Mouse (Mus musculus): Measurements from ENCODE around the gene Serpinb1b. TPM values are rescaled to one million over a fixed set of nuclear protein-coding genes. Genes with fewer than 3 reads are reported as not detected.

The Serpinb1b gene
- polyA plus RNA-seq, 1 experiment from 2014 or later = 0.14 TPM

GRCm38 (mm10) chr13:33095575-33095974 lies 17.2 kb downstream of the Serpinb1b start:
- WGBS = 85% methylated on average over 1 of the region's 1 CpGs
- Histone ChIP-seq H3K4me1 (replicated peaks) (no peaks in the 10 kb centered on the region), H3K36me3 (no peaks in the 10 kb centered on the region), H3K27me3 (no peaks in the 10 kb centered on the region), H3K27ac (no peak overlapping the region), H3K9me3 (replicated peaks) (no peaks in the 10 kb centered on the region), H3K4me3 (no peak overlapping the region), H3K4me2 (no peak overlapping the region), H3K9ac (no peak overlapping the region)
- ATAC-seq (replicated peaks; ENCODE audit: insufficient number of reproducible peaks, insufficient read depth, low FRiP score, low read depth) = no peak

DNA sequence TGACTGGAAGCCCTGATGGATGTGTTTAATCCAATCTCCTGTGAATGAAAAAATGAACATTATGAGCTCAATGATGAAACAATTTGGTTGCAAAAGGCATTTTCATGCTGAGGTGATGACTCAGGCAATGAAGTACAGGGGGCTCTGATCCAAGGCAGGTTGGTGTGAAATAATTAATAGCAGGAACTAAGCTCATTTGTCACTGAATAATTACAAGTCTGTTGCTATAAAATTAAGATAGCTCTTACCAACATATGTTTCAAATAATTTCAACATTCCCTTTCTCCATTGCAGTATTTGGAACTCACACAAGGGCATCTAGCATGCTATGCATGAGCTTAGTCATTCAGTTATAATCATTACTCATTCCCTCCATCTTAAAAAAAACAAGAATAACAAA lies 27.3 kb downstream of the Serpinb1b start:
- Histone ChIP-seq H3K27ac (no peak overlapping the region), H3K4me3 (no peak overlapping the region), H3K4me1 (replicated peaks) (no peaks in the 10 kb centered on the region), H3K9ac (no peak overlapping the region), H3K4me2 (no peak overlapping the region), H3K27me3 (no peaks in the 10 kb centered on the region), H3K9me3 (replicated peaks) (no peaks in the 10 kb centered on the region), H3K36me3 (no peaks in the 10 kb centered on the region)
- no peak for ATAC-seq (replicated peaks; ENCODE audit: insufficient number of reproducible peaks, insufficient read depth, low FRiP score, low read depth)

GRCm38 (mm10) chr13:33113054-33113453 lies 34.7 kb downstream of the Serpinb1b start:
- WGBS = 48% methylated on average over 3 of the region's 3 CpGs
- no peak for ATAC-seq (replicated peaks; ENCODE audit: insufficient number of reproducible peaks, insufficient read depth, low FRiP score, low read depth)
- Histone ChIP-seq H3K9me3 (replicated peaks) (no peaks in the 10 kb centered on the region), H3K27me3 (no peaks in the 10 kb centered on the region), H3K4me3 (no peak overlapping the region), H3K4me1 (replicated peaks) (no peaks in the 10 kb centered on the region), H3K9ac (no peak overlapping the region), H3K4me2 (no peak overlapping the region), H3K27ac (no peak overlapping the region), H3K36me3 (no peaks in the 10 kb centered on the region)

DNA sequence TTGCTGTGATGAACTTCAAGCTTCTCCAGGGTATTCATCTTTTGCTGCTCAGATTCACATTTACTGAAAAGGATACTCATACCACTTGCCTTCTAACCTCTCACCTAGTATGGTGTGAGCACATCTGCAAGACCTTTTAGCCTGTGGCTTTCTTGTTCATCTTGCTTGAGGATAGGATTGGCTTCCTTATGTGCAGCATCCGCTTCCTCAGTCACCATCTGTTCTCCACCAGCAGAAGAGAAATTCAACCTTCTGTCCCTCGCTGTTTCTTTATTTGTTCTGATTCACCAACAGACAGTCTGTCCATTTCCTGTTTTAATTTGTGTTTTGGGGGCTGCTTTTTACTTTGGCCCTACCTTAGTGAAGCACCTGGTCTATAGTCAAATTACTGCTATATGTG lies 59.3 kb downstream of the Serpinb1b start:
- no peaks in the 10 kb centered on the region for H3K36me3 ChIP-seq
- no peak overlapping the region for H3K27ac ChIP-seq
- H3K4me3 ChIP-seq = no peak overlapping the region
- no peak for ATAC-seq (replicated peaks; ENCODE audit: insufficient number of reproducible peaks, insufficient read depth, low FRiP score, low read depth)
- H3K9ac ChIP-seq = no peak overlapping the region
- WGBS = 79% methylated on average over 2 of the region's 2 CpGs
- no peak overlapping the region for H3K4me2 ChIP-seq
- no peaks in the 10 kb centered on the region for H3K27me3 ChIP-seq
- H3K9me3 ChIP-seq (replicated peaks) = no peaks in the 10 kb centered on the region
- H3K4me1 ChIP-seq (replicated peaks) = no peaks in the 10 kb centered on the region

DNA sequence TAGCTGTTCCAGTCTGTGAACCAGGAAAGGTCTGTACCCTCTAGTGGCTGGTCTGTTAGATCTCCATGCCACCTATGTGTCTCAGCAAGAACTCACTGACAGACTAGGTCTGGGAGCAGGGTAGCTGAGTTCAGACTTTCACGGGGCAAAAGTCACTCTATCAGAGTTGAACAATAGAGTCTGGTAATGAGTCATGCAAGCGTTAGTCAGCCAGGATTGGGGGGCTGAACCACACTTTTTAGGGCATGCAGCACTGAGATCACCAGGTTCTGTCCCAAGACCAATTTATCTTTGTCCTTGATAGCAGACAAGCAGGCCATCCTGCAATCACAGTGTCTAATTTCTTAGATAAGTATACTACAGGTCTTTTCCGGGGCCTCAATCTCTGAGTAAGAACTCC lies 63.1 kb downstream of the Serpinb1b start:
- Histone ChIP-seq H3K27me3 (no peaks in the 10 kb centered on the region), H3K36me3 (no peaks in the 10 kb centered on the region), H3K4me3 (no peak overlapping the region), H3K9me3 (replicated peaks) (no peaks in the 10 kb centered on the region), H3K9ac (no peak overlapping the region), H3K4me1 (replicated peaks) (no peaks in the 10 kb centered on the region), H3K4me2 (no peak overlapping the region), H3K27ac (no peak overlapping the region)
- ATAC-seq (replicated peaks; ENCODE audit: insufficient number of reproducible peaks, insufficient read depth, low FRiP score, low read depth) = no peak
- 44% methylated on average over 3 of the region's 3 CpGs for WGBS

Other genes with a start within 250 kb of the Serpinb1b start
- 11.5 and 13.9 TPM in 2 replicates for gene Serpinb1a, start 227.4 kb upstream of the Serpinb1b start, polyA plus RNA-seq (2015; fragmentation: Nextera tagmentation; extraction: Ambion mirVana)
- gene Serpinb1c, start 180.4 kb upstream of the Serpinb1b start, polyA plus RNA-seq (2015; fragmentation: Nextera tagmentation; extraction: Ambion mirVana) = 0.14 and 0.15 TPM in 2 replicates
- gene Serpinb6b, start 113.4 kb upstream of the Serpinb1b start, polyA plus RNA-seq (2015; fragmentation: Nextera tagmentation; extraction: Ambion mirVana) = 20.0 and 20.6 TPM in 2 replicates
- 8.3 and 9.1 TPM in 2 replicates for gene Serpinb9, start 75.3 kb upstream of the Serpinb1b start, polyA plus RNA-seq (2015; fragmentation: Nextera tagmentation; extraction: Ambion mirVana)
- gene Serpinb9b, start 51.2 kb upstream of the Serpinb1b start, polyA plus RNA-seq (2015; fragmentation: Nextera tagmentation; extraction: Ambion mirVana) = 0.33 and 0.52 TPM in 2 replicates
- gene Serpinb9c, start 81.2 kb downstream of the Serpinb1b start, polyA plus RNA-seq (2015; fragmentation: Nextera tagmentation; extraction: Ambion mirVana) = not detected in 2 replicates
- not detected in 2 replicates for gene Serpinb9d, start 114.4 kb downstream of the Serpinb1b start, polyA plus RNA-seq (2015; fragmentation: Nextera tagmentation; extraction: Ambion mirVana)
- gene Serpinb9e, start 171.0 kb downstream of the Serpinb1b start, polyA plus RNA-seq (2015; fragmentation: Nextera tagmentation; extraction: Ambion mirVana) = not detected in 2 replicates
- not detected in 2 replicates for gene Serpinb9f, start 245.5 kb downstream of the Serpinb1b start, polyA plus RNA-seq (2015; fragmentation: Nextera tagmentation; extraction: Ambion mirVana)

Measured in heart, embryonic 15.5 days (tissue).